Mouse (Mus musculus) left cerebral cortex, postnatal 14 days (tissue): Measurements from ENCODE around the gene Epb41l2. TPM values are rescaled to one million over a fixed set of nuclear protein-coding genes. Genes with fewer than 3 reads are reported as not detected.
A peak's percentile ranks its signal among the peaks of the same experiment; 100 is the strongest.

Experiments used
- DNase-seq, 2 experiments: peaks; one replicate each; pipeline ENCODE4 v3.0.0; 2021 to 2022; ENCODE audit warnings: low spot score in 2 of 2, mixed read lengths in 1 of 2
- intact Hi-C: fragments of 180-260 bp; cut with DNase I; formaldehyde crosslinking; loops from one replicate; pipeline ENCODE4 v1.15.1; 2025
- total RNA-seq, 2 experiments: library from RNA; stranded (reverse); gene quantifications; 2 replicates each; pipeline ENCODE4 v1.2.3; 2021

The Epb41l2 gene
- total RNA-seq, 2 experiments from 2014 or later: 199 to 201 TPM

DNA sequence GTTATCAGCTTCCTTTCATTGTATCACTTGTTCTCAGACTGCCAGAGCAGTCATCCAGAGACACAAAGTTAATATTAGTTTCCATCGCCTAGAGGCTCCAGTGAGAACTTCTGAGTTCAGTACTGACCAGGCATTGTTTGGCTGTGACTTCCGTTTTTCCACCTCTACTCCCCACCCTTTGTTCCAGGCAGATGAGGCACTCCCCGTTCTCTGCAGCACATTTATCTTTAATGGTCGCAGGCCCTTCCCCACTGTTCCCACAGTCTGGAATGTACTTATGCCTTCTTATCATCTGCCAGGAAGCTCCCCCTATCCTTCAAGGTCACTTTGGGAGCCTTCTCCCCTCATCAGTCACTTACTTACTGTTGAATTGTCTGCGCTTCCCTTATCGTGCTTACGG is 67.9 kb downstream of the Epb41l2 start:
- DNase-seq: no peak
- intact Hi-C loops: no loop called here

DNA sequence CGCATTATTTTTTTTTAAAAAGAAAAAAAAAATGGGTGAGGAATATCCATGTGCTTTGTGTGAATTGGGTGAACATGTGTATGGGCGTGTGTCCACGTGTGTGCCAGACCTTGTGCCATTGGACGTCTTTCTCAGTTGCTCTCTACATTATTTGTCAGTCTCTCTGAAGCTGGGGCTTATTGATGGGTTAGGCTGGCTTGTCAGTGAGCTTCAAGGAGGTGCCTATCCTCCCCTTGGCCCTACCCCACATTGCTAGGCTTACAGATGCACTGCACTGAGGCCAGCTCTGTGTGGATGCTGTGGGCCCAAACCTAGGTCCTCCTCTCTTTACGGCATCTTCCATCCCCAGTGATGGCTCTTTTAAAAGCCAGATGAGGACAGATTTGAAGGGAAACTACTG is 69.1 kb downstream of the Epb41l2 start:
- DNase-seq: no peak
- intact Hi-C loops: no loop called here

DNA sequence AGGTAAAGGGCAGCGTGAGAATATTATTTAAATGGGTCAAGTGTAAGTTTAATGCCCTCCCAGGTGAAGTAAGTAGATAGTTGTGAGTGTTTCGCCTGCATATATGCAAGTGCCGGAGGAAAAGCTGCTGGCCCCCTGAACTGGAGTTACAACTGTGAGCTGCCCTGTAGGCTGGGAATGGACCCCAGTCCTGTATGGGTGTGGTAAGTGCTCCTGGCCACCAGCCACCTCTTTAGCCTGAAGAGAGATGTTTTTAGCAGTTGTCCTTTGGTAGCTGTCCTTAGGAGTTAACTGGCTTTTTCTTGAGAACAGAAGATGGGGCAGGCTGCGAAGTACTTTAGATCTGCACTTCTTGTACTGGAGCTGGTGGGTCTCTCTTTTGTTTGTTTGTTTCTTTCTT is 69.7 kb downstream of the Epb41l2 start:
- DNase-seq: no peak
- intact Hi-C loops: no loop called here

DNA sequence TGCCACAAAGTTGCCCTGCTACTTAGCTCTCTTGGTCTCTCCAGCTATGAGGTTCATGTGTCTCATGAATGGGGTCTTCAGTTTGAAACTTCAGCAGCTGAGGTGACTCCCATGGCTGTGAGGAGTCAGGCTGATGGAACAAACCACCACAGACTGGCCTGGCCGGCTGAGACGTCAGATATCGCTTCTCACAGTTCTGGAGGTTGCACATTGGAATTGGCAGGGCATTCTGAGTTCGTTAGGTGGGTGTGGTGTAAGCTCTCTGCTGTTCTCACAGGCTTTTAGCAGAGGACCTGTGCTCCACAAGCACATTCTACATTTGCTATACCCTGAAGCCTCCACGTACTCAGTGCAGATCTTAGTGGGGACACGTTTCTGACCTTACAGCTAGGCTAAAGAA is 71.3 kb downstream of the Epb41l2 start:
- intact Hi-C loops: no loop called here
- no peak for DNase-seq

DNA sequence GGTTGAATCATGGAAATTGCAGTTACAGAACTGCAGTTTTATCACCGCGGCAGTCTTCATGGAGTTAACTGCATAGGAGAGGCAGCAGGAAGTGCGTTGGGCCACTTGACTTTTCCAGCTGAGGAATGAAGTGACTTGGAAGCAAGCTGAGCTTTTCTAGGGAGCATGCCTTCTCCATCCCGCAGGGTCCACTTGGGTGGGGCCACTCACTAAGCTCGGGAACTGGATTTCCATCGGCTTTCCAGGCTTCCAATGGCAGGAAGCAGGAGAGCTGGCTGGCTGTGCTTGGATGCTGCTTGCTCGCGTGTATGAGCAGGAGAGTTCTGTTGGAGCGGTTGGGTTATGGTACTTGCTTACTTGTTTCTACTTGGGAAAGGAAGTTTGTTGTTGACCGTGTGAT is 72.8 kb downstream of the Epb41l2 start:
- intact Hi-C loops: no loop called here
- no peak for DNase-seq

DNA sequence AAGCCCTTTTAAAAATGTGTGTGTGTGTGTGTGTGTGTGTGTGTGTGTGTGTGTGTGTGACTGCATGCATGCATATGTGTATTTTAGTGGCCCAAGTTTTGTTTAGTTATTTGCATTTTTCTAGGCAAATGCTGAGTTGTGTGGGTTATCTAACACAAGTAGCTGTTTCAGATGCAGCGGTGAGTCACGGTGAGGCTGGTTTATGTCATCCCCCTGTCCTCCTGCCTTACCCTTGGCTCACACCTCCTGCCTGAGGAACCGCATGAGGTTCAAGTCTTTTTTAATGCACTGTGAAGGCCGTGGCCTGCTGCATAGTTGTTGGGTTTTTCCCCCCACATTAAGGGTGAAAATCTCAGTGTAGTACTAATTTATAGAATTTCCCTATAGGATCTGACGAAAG is 73.3 kb downstream of the Epb41l2 start:
- intact Hi-C loops: no loop called here

DNA sequence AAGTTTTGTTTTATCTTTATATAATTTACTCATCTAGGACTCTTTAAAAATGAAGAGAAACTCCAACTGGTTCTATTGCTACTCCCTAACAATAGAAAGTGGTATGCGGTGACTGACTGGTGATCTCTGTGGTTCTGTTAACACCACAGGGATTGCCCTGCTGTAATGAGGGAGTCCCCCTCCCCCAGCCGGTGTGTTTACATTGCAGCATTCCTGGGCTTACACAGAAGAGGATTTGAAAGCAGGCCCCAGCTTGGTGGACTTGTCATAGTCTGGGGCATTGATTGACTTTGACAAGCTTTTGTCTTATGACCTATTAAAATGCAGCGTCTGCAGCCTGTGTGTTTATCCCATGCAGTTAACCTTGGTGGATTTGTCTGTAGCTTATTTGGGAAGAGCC is 73.9 kb downstream of the Epb41l2 start:
- DNase-seq: no peak
- intact Hi-C loops: no loop called here

More for the DNA sequence above, 73.3 kb downstream of the Epb41l2 start:
- no peak for DNase-seq

DNA sequence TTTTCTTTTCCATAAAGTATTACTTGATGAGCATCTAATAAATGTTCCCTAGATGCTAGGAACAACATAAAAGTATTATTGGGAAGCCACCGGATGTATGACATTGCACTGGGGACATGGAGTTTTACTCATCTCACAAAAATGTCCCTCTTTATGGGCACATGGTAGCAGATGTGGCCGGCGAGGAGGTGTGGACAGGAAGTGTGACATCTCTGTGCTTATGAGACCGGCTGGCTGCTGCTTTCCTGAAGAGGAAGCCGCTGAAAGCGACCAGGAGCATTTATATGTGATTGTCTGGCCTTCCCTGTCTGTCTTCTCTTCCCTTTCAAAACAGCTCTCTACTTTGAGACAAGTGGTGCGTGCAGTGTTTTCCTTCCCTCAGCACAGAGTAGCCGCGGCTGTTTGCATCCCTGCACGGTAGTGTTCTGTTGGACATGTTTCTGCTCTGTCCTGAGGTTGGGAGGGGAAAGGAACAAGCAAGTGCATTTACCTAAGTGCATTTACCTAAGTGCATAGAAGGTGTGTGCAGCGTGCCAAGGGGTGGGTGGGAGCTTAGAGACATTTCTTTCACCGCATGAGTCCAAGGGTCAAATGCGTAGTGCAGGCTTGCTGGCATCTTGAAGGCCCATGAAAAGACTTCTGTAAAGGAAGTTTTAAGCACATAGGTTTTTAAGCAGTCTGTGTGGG is 74.9 kb downstream of the Epb41l2 start:
- DNase-seq: no peak
- intact Hi-C loops: no loop called here

DNA sequence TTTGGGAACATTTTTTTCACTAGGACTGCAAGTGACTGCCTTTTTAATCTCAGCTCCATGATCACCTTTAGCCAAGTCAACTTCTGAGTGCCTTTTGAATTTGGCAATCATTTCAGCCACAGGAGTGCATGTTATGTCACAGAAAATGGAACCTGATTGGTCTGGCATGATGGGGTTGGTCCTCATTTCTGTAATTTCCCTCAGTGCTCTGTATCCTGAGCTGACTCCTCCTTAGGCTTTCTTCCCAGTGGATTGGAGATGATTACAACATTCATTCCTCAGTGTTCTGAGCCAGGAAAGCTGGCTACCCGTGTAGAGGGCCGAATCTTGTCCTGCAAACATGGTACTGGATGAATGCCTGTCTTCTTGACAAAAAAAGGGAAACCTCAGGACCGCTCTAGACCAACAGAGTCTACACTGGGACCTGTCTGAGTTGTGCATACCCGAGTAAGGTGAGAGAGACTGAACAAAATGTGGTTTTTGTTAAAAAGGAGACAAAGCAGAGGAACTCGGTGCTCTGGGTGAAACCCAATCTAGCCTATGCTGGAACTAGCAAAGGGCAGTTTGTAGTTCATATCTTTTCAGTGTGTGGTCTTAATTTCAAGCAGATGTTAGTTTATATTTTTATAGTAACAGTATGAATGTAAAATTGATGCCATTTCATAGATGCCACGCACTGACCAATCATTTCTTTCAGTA is 77.3 kb downstream of the Epb41l2 start:
- DNase-seq: no peak
- intact Hi-C loops: no loop called here

DNA sequence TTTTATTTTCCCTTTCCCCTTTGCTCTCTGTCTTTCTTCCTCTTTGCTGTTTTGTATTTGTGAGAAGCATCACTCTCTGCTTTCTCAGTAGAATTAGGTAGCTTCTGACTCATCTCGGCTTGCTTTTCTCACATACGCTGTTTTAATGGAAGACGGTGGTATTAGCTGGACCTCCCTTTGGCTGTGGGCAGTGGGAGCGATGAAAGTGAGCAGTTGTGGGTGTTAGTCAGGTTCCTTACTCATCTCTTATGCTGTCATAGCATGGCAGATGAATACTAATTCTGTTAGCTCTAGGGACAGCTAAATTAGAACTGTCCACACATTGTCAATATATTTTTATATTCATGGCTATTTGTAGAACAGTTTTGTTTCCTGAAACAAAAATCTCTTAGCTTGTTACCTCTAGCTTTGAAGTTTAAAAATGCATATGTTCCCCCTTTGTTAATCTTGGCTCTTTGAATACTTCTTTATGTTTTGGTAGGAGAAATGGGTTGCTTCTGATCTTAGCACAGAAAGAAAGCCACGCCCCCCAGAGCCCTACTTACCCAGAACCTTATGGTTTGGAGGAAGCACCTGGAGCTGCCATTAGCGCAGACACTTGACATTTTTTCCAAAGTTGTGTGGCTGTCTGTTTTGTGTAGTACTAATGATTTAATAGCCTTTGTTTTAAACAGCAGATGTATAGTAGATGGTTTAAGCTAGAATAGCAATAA is 78.1 kb downstream of the Epb41l2 start:
- intact Hi-C loops: no loop called here
- no peak for DNase-seq

DNA sequence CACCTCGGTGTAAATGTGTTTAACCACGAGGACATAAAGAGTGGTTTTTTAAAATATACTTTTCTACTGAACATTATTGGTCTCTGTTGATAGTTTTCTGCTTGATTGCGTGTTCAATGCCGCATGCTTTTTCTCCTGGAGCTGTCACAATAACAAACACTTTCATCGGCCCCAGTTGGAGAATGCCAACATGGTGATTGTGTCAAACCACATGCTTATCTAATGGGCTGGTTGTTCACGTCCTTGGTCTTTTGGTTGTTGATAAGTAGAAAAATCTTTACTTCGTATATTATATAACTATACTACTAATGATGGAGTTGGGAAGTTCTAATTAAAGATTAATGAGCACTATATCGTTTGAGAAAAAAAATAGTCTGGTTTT is 78.7 kb downstream of the Epb41l2 start:
- no peak for DNase-seq
- intact Hi-C loops: no loop called here

DNA sequence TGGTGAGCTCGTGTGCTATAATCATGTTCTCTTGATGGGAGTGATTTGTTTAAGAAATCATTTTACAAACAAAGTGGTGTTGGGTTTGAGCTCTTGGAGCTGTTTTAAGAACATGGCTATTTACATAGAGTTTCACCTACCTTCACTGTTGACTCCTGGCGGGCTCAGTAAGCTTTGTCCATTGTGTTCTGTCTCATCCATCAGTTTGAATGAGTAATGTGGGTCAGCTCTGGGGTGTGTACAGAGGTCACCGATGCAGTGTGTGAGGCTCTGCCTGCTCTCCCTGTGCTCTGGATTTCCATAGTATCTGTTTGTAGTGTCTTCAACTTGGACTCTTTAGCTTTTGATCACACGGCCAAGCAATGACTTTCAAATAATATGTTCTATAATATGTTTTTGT is 79.6 kb downstream of the Epb41l2 start:
- DNase-seq: no peak
- intact Hi-C loops: no loop called here

DNA sequence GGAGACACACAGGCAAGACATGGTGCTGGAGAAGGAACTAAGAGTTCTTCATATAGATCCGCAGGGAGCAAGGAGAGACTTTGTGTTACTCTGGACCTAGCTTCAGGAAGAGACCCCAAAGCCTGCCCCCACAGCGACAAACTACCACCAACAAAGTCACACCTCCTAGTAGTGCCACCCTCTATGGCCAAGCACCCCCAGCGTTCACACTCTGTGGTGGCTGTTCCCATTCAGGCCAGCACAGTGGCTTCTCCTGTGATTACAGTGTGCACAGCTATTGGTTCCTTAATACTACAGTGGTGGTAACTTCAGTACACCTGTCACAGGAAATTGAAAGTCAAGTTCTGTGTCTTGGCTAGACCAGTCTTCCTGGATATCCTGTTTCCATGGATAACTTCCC is 80.3 kb downstream of the Epb41l2 start:
- intact Hi-C loops: no loop called here
- no peak for DNase-seq

DNA sequence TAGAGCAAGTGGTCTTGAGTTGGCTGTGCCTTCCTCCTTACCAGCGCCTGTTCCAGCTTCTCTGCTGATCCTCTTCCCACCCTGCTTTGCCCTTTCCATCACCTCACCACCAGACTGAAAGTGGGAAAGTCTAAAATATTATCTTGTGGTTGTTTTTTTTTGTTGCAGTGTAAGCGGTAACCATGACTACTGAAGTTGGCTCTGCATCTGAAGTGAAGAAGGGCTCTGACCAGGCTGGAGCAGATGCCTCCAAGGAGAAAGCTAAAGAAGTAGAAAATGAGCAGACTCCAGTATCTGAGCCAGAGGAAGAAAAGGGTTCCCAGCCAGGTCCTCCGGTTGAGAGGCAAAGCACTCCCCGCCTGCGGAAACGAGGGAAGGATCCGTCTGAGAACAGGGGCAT is 81.8 kb downstream of the Epb41l2 start:
- no peak for DNase-seq
- intact Hi-C loops: no loop called here

DNA sequence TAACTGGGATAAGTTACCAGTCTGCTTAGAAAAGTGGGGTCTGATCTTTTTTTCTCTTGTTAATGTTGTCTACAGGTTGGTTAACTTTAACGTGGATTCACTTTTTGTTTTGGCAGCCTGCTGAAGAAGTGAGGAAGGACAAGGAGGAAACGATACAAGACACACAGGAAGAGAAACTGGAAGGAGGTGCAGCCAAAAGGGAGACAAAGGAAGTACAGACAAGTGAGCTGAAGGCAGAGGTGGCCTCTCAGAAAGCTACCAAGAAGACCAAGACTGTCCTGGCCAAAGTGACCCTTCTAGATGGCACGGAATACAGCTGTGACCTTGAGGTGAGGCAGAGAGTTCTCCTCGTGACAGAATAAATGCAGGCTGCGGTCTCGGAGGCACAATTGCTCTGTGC is 84.0 kb downstream of the Epb41l2 start:
- DNase-seq: no peak

DNA sequence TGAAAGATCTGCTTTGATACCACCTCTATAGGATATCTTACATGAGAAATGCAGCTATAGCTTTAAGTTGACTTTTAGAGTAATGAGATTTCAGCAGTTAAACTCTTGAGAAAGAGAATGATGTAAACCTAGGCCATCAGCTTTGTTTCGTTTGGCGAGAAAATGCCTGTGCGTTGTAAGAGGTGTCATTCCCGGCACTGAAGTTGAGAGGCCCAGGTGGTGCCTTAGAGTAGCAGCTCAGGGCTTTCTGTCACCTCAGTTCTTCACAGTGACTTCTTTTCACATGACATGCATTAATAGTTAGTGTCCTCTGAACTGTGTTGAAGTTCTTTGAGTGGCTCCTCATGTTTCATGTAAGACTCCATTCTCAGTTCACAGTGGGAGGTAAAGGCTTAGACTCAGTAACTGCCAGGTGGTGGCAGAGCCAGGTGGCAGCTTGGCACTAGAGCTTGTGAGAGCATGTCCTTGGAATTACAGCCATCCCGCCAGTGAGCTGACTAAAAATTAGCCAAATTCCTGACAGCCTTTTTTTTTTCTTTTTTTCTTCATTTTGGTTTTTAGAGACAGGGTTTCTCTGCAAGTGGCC is 84.7 kb downstream of the Epb41l2 start:
- no peak for DNase-seq

More for the DNA sequence above, 84.0 kb downstream of the Epb41l2 start:
- intact Hi-C loops: no loop called here

DNA sequence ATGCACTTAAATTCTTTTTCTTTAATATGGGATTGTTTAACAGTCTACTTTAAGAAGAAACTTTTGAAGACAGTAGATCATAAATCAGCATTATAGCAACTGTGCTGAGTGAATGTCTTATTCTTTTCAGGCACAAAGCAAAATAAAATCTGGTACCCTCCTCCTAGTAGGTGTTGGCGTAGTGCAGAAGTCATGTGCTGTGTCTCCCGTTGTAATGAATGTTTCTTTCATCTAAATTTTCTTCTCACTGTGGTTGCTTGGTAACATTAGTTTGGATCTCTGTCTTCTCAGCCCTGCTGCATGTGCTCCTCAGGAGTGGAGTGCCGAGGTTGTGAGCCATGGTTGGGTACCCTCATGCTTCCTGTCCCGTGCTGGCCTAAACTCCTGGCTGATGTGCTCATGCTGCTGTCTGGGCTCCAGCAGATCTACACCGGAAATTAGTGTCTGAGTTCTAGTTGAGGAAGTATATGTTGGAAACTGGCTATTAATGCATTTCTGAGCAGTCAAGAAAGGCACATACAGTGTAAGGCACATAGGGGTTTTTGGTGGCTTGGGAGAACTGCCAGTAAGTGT is 87.4 kb downstream of the Epb41l2 start:
- intact Hi-C loops: no loop called here
- DNase-seq: peak; percentile 47 to 56

More for the DNA sequence above, 84.7 kb downstream of the Epb41l2 start:
- intact Hi-C loops: no loop called here

DNA sequence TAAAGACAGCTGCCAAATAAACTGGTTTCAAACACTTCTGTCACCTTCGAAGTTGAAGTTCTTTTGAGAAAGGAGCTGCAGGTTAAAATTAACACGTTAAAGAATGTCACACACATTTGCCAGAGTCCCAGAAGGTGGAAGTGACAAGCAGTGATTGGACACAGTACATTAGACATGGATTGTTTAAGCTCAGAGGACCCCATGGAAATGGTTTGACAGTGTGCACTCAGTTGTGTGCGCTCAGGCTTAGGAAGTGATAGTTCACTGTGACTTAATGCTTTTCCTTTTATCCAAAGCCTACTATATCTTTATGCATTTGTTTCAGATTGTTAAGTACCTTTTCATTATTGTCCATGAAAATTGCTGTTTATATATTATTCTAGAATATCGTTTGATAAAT is 89.1 kb downstream of the Epb41l2 start:
- intact Hi-C loops: no loop called here
- no peak for DNase-seq

DNA sequence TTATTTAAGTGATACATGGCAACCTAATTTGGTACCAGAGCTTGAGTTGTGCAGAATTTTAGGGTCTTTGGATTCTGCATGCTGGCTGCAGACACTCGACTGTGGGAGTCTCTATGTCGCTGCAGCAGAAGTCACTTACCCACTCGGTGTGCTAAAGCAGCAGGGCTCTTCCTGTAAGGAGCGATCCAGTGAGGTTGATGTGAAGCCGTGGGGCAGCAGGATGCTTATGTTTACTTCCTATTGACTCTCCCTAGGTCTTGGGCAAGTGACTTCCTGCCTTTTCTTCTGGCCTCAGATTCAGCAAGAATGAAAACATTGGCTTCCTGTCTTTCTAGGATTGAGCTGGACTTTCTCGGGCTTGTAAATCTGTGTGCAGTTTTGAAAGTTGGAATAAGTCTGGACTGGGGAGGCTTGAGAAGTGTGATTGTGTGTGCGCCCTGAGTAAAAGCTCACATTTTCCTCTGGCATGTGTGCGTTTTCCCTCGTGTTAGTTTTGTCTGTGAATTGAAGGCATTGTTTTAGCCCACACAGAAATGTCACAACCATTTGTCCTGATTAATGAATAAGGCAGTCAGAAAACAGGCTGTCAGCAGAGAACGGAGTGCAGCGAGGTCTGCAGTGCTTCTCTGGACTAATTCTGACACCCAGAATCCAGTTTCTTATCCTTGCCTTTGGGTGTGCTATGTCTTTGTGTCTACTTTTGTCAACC is 89.9 kb downstream of the Epb41l2 start:
- DNase-seq: no peak
- intact Hi-C loops: no loop called here
